Mouse (Mus musculus) heart, postnatal 25 days (tissue): ENCODE measurements around the gene Slc13a2. TPM values are rescaled to one million over a fixed set of nuclear protein-coding genes. Genes with fewer than 3 reads are reported as not detected.

Experiments
- DNase-seq: peaks from one replicate; pipeline ENCODE4 v3.0.0; 2022; ENCODE audit warnings: low spot score
- intact Hi-C: fragments of 180-260 bp; cut with DNase I; formaldehyde crosslinking; loops from one replicate; pipeline ENCODE4 v1.15.1; 2025
- total RNA-seq, 2 experiments: library from RNA; stranded (reverse); gene quantifications; 2 replicates each; pipeline ENCODE4 v1.2.3; 2021

Slc13a2 gene
- total RNA-seq, 2 experiments from 2014 or later, result not detected

- intact Hi-C loops, result no loop called here
- DNase-seq, result no peak
These were observed 21.1 kb downstream of the Slc13a2 start for GRCm38 (mm10) chr11:78400936-78401335.

GRCm38 (mm10) chr11:78399680-78400079 is 22.3 kb downstream of the Slc13a2 start:
- intact Hi-C loops, result loop anchor here (1.0 kb wide), 1 partner anchor 39 kb away; no protein-coding TSS in a partner anchor
- DNase-seq, result no peak

- intact Hi-C loops, result no loop called here
These were observed 23.8 kb downstream of the Slc13a2 start for GRCm38 (mm10) chr11:78398212-78398611.

GRCm38 (mm10) chr11:78397397-78397796 is 24.6 kb downstream of the Slc13a2 start:
- no peak for DNase-seq
- intact Hi-C loops, result no loop called here

More at GRCm38 (mm10) chr11:78398212-78398611, 23.8 kb downstream of the Slc13a2 start:
- no peak for DNase-seq

GRCm38 (mm10) chr11:78396950-78397349 is 25.1 kb downstream of the Slc13a2 start:
- no peak for DNase-seq
- intact Hi-C loops, result no loop called here

- DNase-seq, result no peak
- intact Hi-C loops, result no loop called here
These were observed 29.3 kb downstream of the Slc13a2 start for GRCm38 (mm10) chr11:78392728-78393127.

- DNase-seq, result no peak
- intact Hi-C loops, result no loop called here
These were observed 35.4 kb downstream of the Slc13a2 start, which contains the start of gene Foxn1 for GRCm38 (mm10) chr11:78386508-78387043. Gene Foxn1, minus strand, starts transcription at chr11:78386558.

- intact Hi-C loops, result no loop called here
- no peak for DNase-seq
These were observed 36.2 kb downstream of the Slc13a2 start for GRCm38 (mm10) chr11:78385776-78386175.

- intact Hi-C loops, result no loop called here
These were observed 39.3 kb downstream of the Slc13a2 start for GRCm38 (mm10) chr11:78382701-78383100.

GRCm38 (mm10) chr11:78382286-78382685 is 39.7 kb downstream of the Slc13a2 start:
- intact Hi-C loops, result no loop called here

More at GRCm38 (mm10) chr11:78382701-78383100, 39.3 kb downstream of the Slc13a2 start:
- DNase-seq, result no peak

GRCm38 (mm10) chr11:78380996-78381395 is 41.0 kb downstream of the Slc13a2 start:
- intact Hi-C loops, result no loop called here
- no peak for DNase-seq

More at GRCm38 (mm10) chr11:78382286-78382685, 39.7 kb downstream of the Slc13a2 start:
- DNase-seq, result no peak

- intact Hi-C loops, result no loop called here
These were observed 41.7 kb downstream of the Slc13a2 start for GRCm38 (mm10) chr11:78380351-78380750.

GRCm38 (mm10) chr11:78377549-78378159 is 44.4 kb downstream of the Slc13a2 start:
- intact Hi-C loops, result no loop called here
- DNase-seq, result no peak

More at GRCm38 (mm10) chr11:78380351-78380750, 41.7 kb downstream of the Slc13a2 start:
- no peak for DNase-seq

- intact Hi-C loops, result no loop called here
- no peak for DNase-seq
These were observed 47.9 kb downstream of the Slc13a2 start for GRCm38 (mm10) chr11:78374147-78374546.

- no peak for DNase-seq
- intact Hi-C loops, result no loop called here
These were observed 49.4 kb downstream of the Slc13a2 start for GRCm38 (mm10) chr11:78372610-78373009.

- DNase-seq, result no peak
- intact Hi-C loops, result no loop called here
These were observed 49.9 kb downstream of the Slc13a2 start for GRCm38 (mm10) chr11:78372166-78372565.

- intact Hi-C loops, result no loop called here
- DNase-seq, result no peak
These were observed 50.3 kb downstream of the Slc13a2 start for GRCm38 (mm10) chr11:78371711-78372110.

GRCm38 (mm10) chr11:78370389-78370788 is 51.6 kb downstream of the Slc13a2 start:
- intact Hi-C loops, result no loop called here
- no peak for DNase-seq

GRCm38 (mm10) chr11:78367456-78368225 is 54.4 kb downstream of the Slc13a2 start:
- DNase-seq, result no peak
- intact Hi-C loops, result no loop called here

GRCm38 (mm10) chr11:78364103-78364502 is 57.9 kb downstream of the Slc13a2 start:
- intact Hi-C loops, result loop anchor here (5.0 kb wide), 1 partner anchor 88 kb away; no protein-coding TSS in a partner anchor

More at GRCm38 (mm10) chr11:78364103-78364502, 57.9 kb downstream of the Slc13a2 start:
- no peak for DNase-seq
